Mouse (Mus musculus): ENCODE data around the gene Fam126a. TPM values are rescaled to one million over a fixed set of nuclear protein-coding genes. Genes with fewer than 3 reads are reported as not detected.

Gene Fam126a
- total RNA-seq, 2 experiments from 2014 or later, result 16.4 to 17.6 TPM

DNA sequence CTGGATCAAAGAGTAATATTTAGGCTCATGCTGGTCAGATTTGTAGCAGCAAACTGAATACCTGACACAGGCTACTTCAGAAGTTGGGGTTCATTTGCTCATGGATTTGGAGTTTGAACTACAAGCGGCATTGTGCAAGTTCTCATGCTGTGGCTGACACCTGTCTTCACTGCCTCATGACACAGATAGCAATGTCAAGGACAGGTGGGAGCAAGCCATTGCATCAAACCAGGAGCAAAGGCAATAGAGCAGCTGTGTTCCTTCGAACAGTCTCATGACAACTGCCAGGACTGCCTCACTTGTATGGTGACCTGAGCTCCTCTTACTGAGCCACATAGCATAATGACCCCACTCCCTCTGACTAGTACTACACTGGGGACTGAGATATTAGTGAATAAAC lies 12.9 kb upstream of the Fam126a start:
- no peak for DNase-seq (ENCODE audit: low spot score in 2 of 2)
- intact Hi-C loops (cut with DNase I), result no loop called here

DNA sequence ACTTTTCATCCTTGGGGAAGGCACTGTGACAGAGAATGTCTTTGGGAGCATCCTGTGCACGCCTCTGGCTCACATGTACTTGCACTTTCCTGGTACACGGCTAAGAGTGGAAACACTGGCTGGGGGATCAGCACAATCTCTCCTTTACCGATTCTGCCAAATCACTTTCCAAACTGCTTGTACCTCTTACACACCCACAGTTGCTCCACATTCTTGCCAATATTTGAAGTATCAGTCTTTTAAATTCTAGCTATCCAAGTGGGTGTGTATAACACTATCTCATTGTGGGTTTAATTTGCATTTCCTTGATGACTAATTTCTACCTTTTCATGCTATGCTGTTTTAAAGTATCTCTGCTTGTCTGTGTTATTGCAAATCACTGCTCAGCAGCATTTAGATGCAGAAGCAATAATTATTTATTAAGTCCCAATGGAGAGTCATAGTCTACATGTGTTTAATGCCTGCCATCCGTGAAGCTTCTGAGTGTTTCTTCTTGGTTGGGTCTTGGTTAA lies 10.9 kb upstream of the Fam126a start:
- intact Hi-C loops (cut with DNase I), result no loop called here
- DNase-seq (ENCODE audit: low spot score in 2 of 2), result peak in 1 of 2 experiments; percentile 53

DNA sequence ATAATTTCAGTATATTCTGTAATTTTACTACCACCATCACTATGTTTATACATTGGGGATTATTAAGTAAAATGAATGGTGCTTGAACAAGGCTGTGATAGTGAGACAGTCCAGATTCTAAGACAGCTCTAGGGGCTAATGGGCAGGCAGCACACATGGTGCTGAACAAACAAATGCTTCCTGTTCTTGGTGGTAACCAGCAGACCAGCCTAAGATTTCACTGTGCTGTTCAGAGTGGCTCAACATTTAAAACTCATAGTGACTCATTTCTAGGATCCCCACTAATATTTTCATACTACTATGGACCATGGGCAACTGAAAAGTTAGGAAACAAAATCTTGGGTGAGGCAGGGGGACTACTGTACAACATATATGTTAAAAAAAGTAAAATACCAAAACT lies 10.1 kb upstream of the Fam126a start:
- intact Hi-C loops (cut with DNase I), result no loop called here
- no peak for DNase-seq (ENCODE audit: low spot score in 2 of 2)

DNA sequence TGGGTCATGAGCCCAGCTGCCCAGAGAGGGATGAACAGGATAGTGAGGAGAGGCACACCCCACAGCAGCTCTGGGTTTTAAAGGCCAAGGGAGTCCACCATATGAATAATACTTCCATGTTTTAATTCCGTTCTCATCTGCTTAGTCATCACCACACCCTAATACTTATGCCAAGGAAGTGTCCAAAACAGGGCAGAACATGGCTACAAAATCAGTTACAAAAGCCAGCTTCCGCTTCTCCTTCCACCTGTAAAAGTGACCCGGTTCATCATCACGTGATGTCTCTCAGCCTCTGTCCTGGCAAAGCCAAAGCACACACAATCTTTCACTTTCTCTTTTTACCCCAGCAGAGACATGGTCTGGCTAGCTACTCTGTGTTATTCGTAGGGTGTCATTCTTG lies 8.9 kb upstream of the Fam126a start:
- DNase-seq (ENCODE audit: low spot score in 2 of 2), result no peak
- intact Hi-C loops (cut with DNase I), result no loop called here

DNA sequence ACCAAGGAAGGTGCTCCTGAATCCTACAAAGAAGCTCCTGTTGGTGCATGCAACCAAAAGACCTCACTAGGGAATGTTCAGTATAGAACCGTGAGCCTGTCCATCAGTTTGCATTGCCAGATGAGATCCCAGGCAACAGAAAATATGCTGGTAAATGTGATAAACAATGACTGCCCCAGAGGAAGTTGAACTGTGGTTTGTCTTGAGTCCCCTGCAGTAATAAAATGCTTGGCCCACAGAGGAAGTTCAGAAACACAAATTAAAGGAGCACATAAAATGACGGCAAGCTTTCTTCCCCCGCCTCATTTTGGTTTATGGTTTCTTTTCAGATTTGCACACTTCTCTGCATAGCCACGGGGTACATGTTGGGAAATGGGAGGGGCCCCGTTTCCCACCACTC lies 8.3 kb upstream of the Fam126a start:
- intact Hi-C loops (cut with DNase I), result no loop called here
- no peak for DNase-seq (ENCODE audit: low spot score in 2 of 2)

DNA sequence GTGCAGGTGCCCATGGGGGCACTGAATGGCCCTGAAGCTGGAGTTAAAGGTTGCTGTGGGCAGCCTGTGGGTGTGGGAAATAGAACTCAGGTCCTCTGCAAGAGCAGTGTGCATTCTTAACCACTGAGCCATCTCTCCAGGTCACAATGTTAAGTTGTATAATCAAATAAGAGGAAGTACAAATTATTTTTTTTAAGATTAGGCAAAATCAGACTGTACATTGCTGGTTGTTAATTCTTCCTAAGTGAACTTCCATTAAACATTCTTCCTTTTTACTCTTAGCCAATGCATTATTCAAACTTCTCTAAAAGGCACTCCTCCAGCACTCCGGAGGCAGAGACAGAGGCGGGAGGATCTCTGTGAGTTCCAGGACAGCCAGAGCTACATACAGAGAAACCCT lies 7.7 kb upstream of the Fam126a start:
- intact Hi-C loops (cut with DNase I), result no loop called here
- DNase-seq (ENCODE audit: low spot score in 2 of 2), result no peak

DNA sequence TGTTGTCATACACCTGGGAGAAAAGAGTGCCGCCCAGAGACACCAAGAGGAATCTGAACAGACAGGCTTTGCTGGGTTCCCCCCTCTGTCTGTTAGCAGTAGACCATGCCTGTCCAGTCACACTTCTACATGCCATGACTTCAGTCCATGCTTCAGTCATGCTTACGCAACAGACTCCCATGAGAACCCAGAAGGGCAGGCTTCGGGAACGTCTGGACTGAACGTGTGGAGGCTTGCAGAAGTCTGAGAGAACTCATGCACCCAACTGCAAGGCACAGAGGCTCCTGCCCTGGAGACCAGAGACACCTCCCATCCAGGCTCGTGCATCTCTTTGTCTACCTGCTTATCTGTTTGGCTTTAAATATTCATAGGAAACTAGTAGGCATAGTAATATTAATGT lies 6.2 kb upstream of the Fam126a start:
- no peak for DNase-seq (ENCODE audit: low spot score in 2 of 2)
- intact Hi-C loops (cut with DNase I), result no loop called here

DNA sequence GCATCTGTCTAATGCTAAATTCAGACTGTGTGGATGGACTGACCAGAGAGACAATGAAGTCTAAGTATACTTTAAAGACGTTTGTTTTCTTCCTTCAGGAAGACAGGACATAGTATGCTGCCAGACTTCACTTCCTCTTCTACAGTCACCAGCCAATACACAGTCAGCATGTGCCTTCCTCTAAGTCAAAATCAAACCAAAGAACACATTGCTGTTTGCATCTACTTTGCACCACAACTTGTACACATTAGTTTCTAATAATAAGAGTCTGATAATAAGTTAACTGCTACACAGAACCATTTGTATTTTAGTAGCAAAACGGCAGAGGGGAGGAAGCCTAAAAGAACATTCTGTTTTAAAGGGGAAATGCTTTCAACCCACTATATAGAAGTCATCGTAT lies 4.5 kb upstream of the Fam126a start:
- no peak for DNase-seq (ENCODE audit: low spot score in 2 of 2)
- intact Hi-C loops (cut with DNase I), result no loop called here

DNA sequence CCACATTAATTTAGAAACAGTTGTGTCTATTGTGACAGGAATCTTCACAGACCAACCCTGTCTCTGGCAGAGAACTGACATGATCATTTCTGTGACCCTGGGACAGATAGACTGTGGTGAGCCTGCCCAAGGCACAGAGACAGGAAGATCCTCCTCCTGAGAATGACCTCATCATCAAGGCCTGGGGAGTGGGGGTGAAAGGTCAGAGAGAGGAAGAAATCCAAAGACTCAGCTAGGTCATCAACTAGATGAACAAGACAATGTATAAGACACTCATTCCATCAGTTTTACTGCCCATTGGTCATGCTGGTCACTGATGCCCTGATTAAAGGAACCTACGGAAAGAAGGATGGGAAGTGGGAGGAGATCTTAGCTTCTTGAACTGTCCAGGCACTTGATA lies 3.6 kb upstream of the Fam126a start:
- intact Hi-C loops (cut with DNase I), result no loop called here

DNA sequence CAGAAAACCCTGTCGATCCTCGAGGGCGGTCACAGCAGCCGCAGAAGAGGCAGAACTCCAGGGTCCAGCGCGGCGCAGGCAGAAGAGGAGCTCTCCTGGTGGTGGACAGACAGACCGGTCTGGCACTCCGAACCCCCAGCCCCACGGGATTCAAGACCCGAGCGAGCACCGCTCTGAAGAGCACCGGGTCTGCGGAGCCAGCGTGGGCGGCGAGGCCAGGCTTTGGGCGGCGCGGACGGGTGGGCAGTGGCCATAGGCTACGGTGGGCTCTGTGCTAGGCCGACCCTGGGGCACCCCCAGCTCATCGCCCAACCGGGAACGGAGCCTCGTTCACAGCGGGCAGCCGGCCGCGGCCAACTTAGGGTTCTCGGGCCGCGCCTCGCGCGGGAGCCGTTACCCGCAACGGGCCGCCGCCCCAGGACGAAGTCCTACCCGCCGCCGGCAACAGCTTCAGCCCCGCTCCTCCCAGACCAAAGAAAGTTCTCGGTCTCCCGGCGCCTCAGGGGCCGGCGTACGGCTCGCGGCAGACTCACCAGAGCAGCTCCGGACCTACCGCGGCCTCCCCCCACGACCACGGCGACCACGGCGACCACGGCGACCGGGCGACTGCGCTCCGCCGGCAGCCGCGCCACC lies 428 bp downstream of the Fam126a start:
- DNase-seq (ENCODE audit: low spot score in 2 of 2), result no peak
- intact Hi-C loops (cut with DNase I), result loop anchor here (5.0 kb wide), 1 partner anchor 178 kb away; no protein-coding TSS in a partner anchor

More for the DNA sequence above, 3.6 kb upstream of the Fam126a start:
- DNase-seq (ENCODE audit: low spot score in 2 of 2), result no peak

DNA sequence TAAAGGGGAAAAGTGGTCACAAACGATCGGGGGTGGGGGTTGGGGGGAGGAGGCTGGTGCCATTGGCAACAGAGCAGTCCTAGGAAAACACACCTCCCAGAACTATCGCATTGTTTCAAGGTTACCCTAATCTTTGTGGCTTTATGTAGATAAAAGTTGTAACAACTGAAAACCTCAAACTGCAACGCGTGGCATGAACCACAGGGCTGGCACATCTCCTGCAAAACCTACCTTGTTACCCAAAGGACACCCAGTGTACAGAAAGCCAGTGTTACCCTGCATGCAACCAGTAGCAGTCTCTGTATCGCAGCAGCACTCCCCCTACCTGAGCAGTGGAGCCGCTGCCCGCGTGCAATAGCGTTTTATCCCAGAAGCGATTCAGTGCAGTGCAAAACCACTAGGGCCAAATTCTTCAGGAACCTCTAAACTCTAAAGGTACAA lies 1.1 kb downstream of the Fam126a start:
- intact Hi-C loops (cut with DNase I), result loop anchor here (5.0 kb wide), 1 partner anchor 177 kb away; no protein-coding TSS in a partner anchor
- peak; percentile 39 to 64 for DNase-seq (ENCODE audit: low spot score in 2 of 2)

DNA sequence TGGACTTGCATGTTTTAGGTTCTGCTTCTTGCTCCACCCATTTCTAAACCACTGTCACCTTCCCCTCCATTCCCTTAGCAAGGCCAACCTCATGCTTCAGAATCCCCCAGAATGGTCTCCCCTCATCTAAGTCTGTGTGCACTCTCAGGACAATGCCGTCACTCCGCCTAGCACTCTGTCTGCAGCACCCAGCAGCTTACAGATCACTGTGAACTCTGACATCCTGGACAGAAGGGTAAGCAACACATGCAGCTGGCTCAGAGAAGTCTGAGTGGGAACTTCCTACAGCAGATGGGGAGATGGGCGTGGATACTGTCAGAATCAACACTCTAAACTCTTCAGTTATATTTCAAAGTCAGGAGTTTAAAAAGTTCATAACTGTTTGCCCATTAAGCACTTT lies 5.5 kb downstream of the Fam126a start:
- no peak for DNase-seq (ENCODE audit: low spot score in 2 of 2)
- intact Hi-C loops (cut with DNase I), result loop anchor here (5.0 kb wide), 1 partner anchor 173 kb away; no protein-coding TSS in a partner anchor

DNA sequence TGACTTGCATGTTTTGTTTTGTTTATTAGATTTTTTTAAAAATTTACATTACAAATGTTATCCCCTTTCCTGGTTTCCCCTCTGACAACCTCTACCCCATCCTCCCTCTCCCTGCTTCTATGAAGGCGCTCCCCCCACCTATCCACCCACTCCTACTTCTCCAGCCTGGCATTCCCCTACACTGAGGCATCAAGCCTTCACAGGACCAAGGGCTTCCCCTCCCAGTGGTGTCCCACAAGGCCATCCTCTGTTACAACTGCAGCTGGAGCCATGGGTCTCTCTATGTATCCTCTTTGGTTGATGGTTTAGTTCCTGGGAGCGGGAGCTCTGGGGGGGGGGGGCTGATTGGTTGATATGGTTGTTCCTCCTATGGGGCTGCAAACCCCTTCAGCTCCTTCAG lies 7.3 kb downstream of the Fam126a start:
- intact Hi-C loops (cut with DNase I), result no loop called here
- no peak for DNase-seq (ENCODE audit: low spot score in 2 of 2)

DNA sequence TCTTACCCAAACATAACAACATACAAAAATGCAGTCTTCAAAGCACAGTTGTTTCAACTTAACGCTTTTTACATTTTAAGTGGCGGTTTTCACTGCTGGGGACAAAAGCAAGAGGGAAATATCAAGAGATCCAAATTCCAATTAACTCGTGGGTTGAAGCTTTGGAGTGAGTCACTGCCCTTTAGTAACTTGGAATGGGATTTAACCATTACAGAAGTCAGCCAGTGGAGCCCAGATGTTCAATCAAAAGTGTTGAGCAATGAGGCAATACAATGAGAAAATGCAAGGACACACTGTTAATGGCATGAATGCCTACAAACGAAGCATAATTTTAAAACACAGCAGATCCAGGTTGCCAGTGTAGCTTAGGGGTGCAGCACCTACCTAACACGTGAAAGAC lies 8.8 kb downstream of the Fam126a start:
- DNase-seq (ENCODE audit: low spot score in 2 of 2), result no peak
- intact Hi-C loops (cut with DNase I), result no loop called here

DNA sequence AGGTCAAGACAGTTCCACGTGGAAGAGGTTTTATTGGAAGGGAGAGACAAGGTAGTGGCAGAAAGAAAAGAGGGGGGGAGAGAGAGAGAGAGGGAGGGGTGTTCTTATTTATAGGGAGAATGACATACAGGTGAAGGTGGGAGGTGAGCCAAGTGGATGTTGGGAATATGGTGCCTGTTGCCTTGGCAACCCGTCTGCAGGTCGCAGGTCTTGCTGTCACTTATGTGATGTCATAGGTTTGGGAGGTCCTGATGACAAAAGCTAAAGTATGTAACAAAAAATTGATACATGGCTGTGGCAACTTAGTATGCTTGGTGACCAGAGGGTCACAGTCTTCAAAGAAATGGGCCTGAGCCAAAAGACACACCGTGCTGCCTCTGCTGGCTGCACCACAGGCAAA lies 10.1 kb downstream of the Fam126a start:
- intact Hi-C loops (cut with DNase I), result no loop called here

DNA sequence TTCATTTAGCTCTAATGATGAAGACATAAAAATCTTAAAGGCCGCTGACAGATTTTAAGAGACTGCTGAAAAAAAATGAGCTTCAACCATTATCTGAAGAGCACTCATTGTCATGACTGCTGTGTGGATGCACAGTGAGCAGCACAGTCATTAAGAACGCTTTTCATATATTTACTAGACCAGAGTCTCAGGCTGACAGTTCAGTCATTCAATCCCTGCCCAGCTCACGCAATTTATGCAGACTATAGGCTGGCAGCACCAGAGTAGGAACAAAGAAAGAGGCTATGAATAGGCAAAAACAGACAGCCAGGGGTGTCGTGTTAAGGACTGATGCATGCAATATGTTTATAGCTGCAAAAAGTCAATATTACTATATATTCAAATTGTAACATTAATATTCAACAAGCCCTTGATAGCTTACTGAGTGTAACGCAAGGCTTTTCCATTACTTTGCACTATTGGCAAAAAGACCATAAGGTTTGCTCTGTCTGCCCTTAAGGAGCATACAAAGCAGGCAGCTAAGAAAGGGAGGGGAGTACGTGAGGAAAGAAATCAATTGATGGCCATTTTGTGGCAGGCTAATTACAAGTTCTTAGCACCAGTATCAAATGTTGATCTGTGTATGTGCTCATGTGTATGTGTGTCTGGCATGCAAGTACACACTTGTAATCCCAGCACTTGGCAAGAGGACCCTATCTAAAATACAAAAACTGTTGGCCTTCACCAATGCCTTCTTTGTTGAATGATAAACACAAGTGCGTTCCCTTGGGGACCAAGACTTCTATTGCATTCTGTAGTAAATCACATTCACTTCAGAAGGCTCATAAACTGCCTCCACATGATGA lies 10.9 kb downstream of the Fam126a start:
- intact Hi-C loops (cut with DNase I), result no loop called here

More for the DNA sequence above, 10.1 kb downstream of the Fam126a start:
- no peak for DNase-seq (ENCODE audit: low spot score in 2 of 2)

DNA sequence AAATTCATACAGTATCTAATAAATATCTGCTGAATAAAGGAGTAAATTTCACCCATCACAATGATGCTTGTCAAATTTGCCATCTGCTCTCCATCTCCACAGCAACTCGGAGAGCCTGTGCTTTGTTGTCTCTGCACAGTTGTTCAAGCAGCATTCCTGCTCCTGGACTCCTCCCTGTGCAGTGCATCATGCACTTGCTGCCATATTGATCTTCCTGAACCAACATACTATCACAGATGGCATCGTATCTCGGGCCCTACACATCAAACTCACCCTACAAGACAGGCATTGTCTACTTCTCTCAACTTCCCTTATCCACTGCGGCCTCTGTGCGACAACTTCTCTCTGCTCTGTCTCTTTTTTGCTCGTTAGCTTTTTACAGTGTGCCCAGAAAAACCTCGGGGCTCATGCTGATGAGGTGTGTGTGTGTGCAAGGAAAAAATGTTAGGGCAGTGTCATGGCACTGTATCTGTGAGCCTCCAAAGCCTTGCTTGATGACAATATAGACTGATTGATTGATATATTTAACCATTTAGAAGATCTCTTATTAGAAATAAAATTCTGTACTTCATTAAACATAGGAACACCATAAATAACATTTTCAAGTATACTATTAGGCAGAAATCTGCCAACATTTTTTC lies 11.7 kb downstream of the Fam126a start:
- intact Hi-C loops (cut with DNase I), result no loop called here
- DNase-seq (ENCODE audit: low spot score in 2 of 2), result no peak

More for the DNA sequence above, 10.9 kb downstream of the Fam126a start:
- DNase-seq (ENCODE audit: low spot score in 2 of 2), result no peak

DNA sequence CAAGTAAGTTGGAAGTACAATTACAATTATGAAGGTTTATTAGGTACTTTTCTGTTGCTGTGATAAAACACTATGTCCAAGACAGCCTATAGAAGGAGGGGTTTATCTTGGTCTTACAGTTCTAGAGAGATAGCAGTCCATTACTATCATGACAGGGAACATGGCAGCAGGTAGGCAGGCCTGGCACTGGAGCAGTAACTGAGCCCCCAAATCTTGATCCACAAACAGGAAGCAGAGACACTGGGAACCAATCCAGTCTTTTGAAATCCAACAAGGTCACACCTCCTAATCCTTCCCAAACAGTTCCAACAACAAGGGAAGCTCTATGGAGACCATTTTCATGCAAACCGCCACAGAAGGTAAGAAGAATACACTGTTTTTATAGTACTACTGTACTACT lies 13.6 kb downstream of the Fam126a start:
- intact Hi-C loops (cut with DNase I), result no loop called here
- no peak for DNase-seq (ENCODE audit: low spot score in 2 of 2)

DNA sequence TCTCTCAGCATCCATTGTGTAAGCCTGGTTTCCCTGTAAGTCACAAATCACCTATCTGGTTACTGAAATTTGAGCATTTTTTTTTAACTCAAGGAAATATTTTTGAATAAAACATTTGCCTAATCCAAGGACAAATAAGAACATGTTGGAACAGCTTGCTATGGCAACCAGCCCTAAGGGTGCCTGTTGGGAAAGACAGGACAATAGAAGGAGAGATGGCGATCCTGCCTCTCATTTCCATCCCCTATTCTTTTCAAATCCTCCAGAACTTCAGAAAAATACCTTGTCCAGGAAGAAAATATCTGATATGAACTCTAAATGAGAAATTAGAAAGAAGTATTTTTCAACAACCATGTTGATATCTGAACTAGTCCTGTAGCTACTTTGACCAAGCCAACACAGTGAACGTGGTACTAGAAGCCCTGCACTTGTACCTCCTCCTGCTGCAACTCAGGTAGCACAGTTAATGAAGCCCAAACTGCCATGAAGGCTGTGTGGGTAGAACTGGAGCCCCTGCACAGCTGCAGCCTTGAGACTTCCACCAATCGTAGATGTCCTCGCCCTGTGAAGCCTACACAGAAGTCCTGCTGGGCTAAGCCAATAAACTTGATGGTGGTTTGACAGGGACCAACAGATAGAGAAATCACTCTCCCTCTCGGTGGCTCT lies 17.0 kb downstream of the Fam126a start:
- intact Hi-C loops (cut with DNase I), result no loop called here
- DNase-seq (ENCODE audit: low spot score in 2 of 2), result no peak

All from left cerebral cortex, postnatal 25 days (tissue).